Mouse (Mus musculus): ENCODE measurements around the gene Drd5. TPM values are rescaled to one million over a fixed set of nuclear protein-coding genes. Genes with fewer than 3 reads are reported as not detected.
A peak's percentile ranks its signal among the peaks of the same experiment; 100 is the strongest.

The Drd5 gene
- 0.09 and 0.14 TPM in 2 replicates for polyA plus RNA-seq (2016; fragmentation: Nextera tagmentation; extraction: Ambion mirVana)

GRCm38 (mm10) chr5:38318966-38319786, at the start of gene Drd5:
TSS of gene Drd5 (plus strand) at chr5:38319367.
- ATAC-seq (ENCODE audit: low FRiP score), result peak; percentile 64
- Histone ChIP-seq H3K9ac (peak within 1 kb of the TSS; percentile 53), H3K27ac (no peak within 1 kb of the TSS), H3K9me3 (replicated peaks) (no peaks in the 10 kb centered on the region), H3K4me3 (peak within 1 kb of the TSS; percentile 47), H3K27me3 (peaks cover 57% of the 10 kb centered on the region), H3K4me2 (replicated peaks) (peak within 1 kb of the TSS; percentile 78), H3K36me3 (no peaks in the 10 kb centered on the region), H3K4me1 (peaks cover 9% of the 10 kb centered on the region)
- WGBS, result 2% methylated on average over 66 of the region's 67 CpGs

- H3K9me3 ChIP-seq (replicated peaks), result no peaks in the 10 kb centered on the region
- peaks cover 25% of the 10 kb centered on the region for H3K27me3 ChIP-seq
- H3K4me2 ChIP-seq (replicated peaks), result no peak overlapping the region
- H3K4me3 ChIP-seq, result no peak overlapping the region
- H3K9ac ChIP-seq, result no peak overlapping the region
- H3K4me1 ChIP-seq, result no peaks in the 10 kb centered on the region
- H3K36me3 ChIP-seq, result peaks cover 46% of the 10 kb centered on the region
- WGBS, result 95% methylated on average over 3 of the region's 3 CpGs
- no peak for ATAC-seq (ENCODE audit: low FRiP score)
- no peak overlapping the region for H3K27ac ChIP-seq
Measured at GRCm38 (mm10) chr5:38270942-38271341, 48.2 kb upstream of the Drd5 start.

GRCm38 (mm10) chr5:38273831-38274230, 45.3 kb upstream of the Drd5 start:
- H3K4me2 ChIP-seq (replicated peaks), result no peak overlapping the region
- no peak overlapping the region for H3K27ac ChIP-seq
- no peak overlapping the region for H3K4me3 ChIP-seq
- H3K27me3 ChIP-seq, result peaks cover 52% of the 10 kb centered on the region
- H3K4me1 ChIP-seq, result peaks cover 17% of the 10 kb centered on the region
- no peak for ATAC-seq (ENCODE audit: low FRiP score)
- H3K36me3 ChIP-seq, result peaks cover 21% of the 10 kb centered on the region
- WGBS, result 87% methylated on average over 4 of the region's 4 CpGs
- no peak overlapping the region for H3K9ac ChIP-seq
- no peaks in the 10 kb centered on the region for H3K9me3 ChIP-seq (replicated peaks)

GRCm38 (mm10) chr5:38275771-38276170, 43.4 kb upstream of the Drd5 start, which contains the start of gene Otop1:
TSS of gene Otop1 (plus strand) at chr5:38275972.
- Histone ChIP-seq H3K36me3 (peaks cover 10% of the 10 kb centered on the region), H3K27ac (no peak within 1 kb of the TSS), H3K4me3 (peak within 1 kb of the TSS; percentile 37), H3K9ac (no peak within 1 kb of the TSS), H3K4me1 (peaks cover 17% of the 10 kb centered on the region), H3K9me3 (replicated peaks) (no peaks in the 10 kb centered on the region), H3K4me2 (replicated peaks) (peak within 1 kb of the TSS; percentile 55), H3K27me3 (peaks cover 70% of the 10 kb centered on the region)
- ATAC-seq (ENCODE audit: low FRiP score), result no peak
- WGBS, result 2% methylated on average over 4 of the region's 4 CpGs

GRCm38 (mm10) chr5:38276451-38276850, 42.7 kb upstream of the Drd5 start:
- WGBS, result under 1% methylated on average over 19 of the region's 19 CpGs
- Histone ChIP-seq H3K4me2 (replicated peaks) (peak overlapping the region; percentile 40), H3K9me3 (replicated peaks) (no peaks in the 10 kb centered on the region), H3K4me3 (peak overlapping the region; percentile 37), H3K27ac (no peak overlapping the region), H3K4me1 (peaks cover 17% of the 10 kb centered on the region), H3K9ac (no peak overlapping the region), H3K27me3 (peaks cover 70% of the 10 kb centered on the region), H3K36me3 (peaks cover 4% of the 10 kb centered on the region)
- no peak for ATAC-seq (ENCODE audit: low FRiP score)

- Histone ChIP-seq H3K9ac (peak overlapping the region; percentile 35), H3K9me3 (replicated peaks) (no peaks in the 10 kb centered on the region), H3K36me3 (no peaks in the 10 kb centered on the region), H3K27me3 (peaks cover 70% of the 10 kb centered on the region), H3K4me3 (peak overlapping the region; percentile 37), H3K4me1 (peaks cover 17% of the 10 kb centered on the region), H3K27ac (no peak overlapping the region), H3K4me2 (replicated peaks) (peak overlapping the region; percentile 55)
- 1% methylated on average over 64 of the region's 65 CpGs for WGBS
- peak; percentile 39 for ATAC-seq (ENCODE audit: low FRiP score)
Measured at GRCm38 (mm10) chr5:38277098-38277866, 41.9 kb upstream of the Drd5 start.

GRCm38 (mm10) chr5:38277936-38278600, 41.1 kb upstream of the Drd5 start:
- Histone ChIP-seq H3K4me3 (peak overlapping the region; percentile 37; the same call in 1 of the 2 replicates), H3K9ac (no peak overlapping the region), H3K36me3 (no peaks in the 10 kb centered on the region), H3K4me2 (replicated peaks) (peak overlapping the region; percentile 55; the same call in 1 of the 2 replicates), H3K9me3 (replicated peaks) (no peaks in the 10 kb centered on the region), H3K27ac (no peak overlapping the region), H3K4me1 (peaks cover 17% of the 10 kb centered on the region), H3K27me3 (peaks cover 70% of the 10 kb centered on the region)
- 17% methylated on average over 12 of the region's 12 CpGs for WGBS
- no peak for ATAC-seq (ENCODE audit: low FRiP score)

- no peak for ATAC-seq (ENCODE audit: low FRiP score)
- Histone ChIP-seq H3K4me3 (no peak overlapping the region), H3K36me3 (no peaks in the 10 kb centered on the region), H3K27me3 (peaks cover 54% of the 10 kb centered on the region), H3K4me2 (replicated peaks) (no peak overlapping the region), H3K9me3 (replicated peaks) (no peaks in the 10 kb centered on the region), H3K27ac (no peak overlapping the region), H3K4me1 (peaks cover 17% of the 10 kb centered on the region), H3K9ac (no peak overlapping the region)
- WGBS, result 60% methylated on average over 1 of the region's 1 CpGs
Measured at GRCm38 (mm10) chr5:38280075-38280474, 39.1 kb upstream of the Drd5 start.

GRCm38 (mm10) chr5:38285724-38286123, 33.4 kb upstream of the Drd5 start:
- Histone ChIP-seq H3K9ac (no peak overlapping the region), H3K36me3 (no peaks in the 10 kb centered on the region), H3K27ac (no peak overlapping the region), H3K4me1 (no peaks in the 10 kb centered on the region), H3K27me3 (peaks cover 1% of the 10 kb centered on the region; the same call in 1 of the 2 replicates), H3K4me2 (replicated peaks) (no peak overlapping the region), H3K9me3 (replicated peaks) (no peaks in the 10 kb centered on the region), H3K4me3 (no peak overlapping the region)
- WGBS, result 57% methylated on average over 9 of the region's 9 CpGs
- no peak for ATAC-seq (ENCODE audit: low FRiP score)

GRCm38 (mm10) chr5:38288476-38288875, 30.7 kb upstream of the Drd5 start:
- Histone ChIP-seq H3K27ac (no peak overlapping the region), H3K4me2 (replicated peaks) (no peak overlapping the region), H3K9me3 (replicated peaks) (no peaks in the 10 kb centered on the region), H3K36me3 (no peaks in the 10 kb centered on the region), H3K4me1 (no peaks in the 10 kb centered on the region), H3K9ac (no peak overlapping the region), H3K27me3 (no peaks in the 10 kb centered on the region), H3K4me3 (no peak overlapping the region)
- WGBS, result 94% methylated on average over 3 of the region's 3 CpGs
- ATAC-seq (ENCODE audit: low FRiP score), result no peak

GRCm38 (mm10) chr5:38301761-38302411, 17.3 kb upstream of the Drd5 start:
- Histone ChIP-seq H3K9me3 (replicated peaks) (no peaks in the 10 kb centered on the region), H3K9ac (no peak overlapping the region), H3K27me3 (no peaks in the 10 kb centered on the region), H3K4me2 (replicated peaks) (no peak overlapping the region), H3K36me3 (no peaks in the 10 kb centered on the region), H3K4me1 (no peaks in the 10 kb centered on the region), H3K4me3 (no peak overlapping the region), H3K27ac (no peak overlapping the region)
- 83% methylated on average over 12 of the region's 12 CpGs for WGBS
- no peak for ATAC-seq (ENCODE audit: low FRiP score)
